15 mouse cellular contexts compared by ENCODE assay signal in the genomic region with DNA sequence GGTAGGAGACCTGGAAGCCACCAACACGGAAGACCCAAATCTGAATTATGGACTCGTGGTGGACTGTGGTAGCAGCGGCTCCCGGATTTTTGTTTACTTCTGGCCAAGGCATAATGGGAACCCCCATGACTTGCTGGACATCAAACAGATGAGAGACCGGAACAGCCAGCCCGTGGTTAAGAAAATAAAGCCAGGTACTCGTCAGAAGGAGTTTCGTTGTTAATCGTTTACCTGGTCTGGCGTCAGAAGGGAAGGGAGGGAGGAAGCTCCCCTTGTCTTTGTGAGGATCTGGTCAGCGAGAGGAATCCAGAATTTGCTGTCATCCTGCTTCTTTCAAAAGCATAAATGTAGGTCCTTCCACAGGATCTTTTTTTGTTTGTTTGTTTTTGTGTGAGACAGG.
"Had no signal": no experiment of that assay in that cellular context is flagged by ENCODE, and none has a peak within 500 bp of the region (broad histone marks: within the 10 kb centered on the region; RNA-seq: fewer than 3 reads in every experiment).

No protein-coding gene starts in this region.

- ATAC-seq: liver, embryonic 12.5 days had no signal

- H3K9ac ChIP-seq: intestine, embryonic 15.5 days; limb, embryonic 13.5 days; liver, embryonic 12.5 days; liver, embryonic 15.5 days; lung, embryonic 15.5 days had no signal

- DNase-seq: liver; lung, adult 18-20 months; lung, postnatal 10 days; lung, postnatal 4 days; midbrain, embryonic 14.5 days; thymus, adult 18-20 months; thymus, postnatal 36 days had no signal

- H3K4me3 ChIP-seq: intestine, embryonic 15.5 days; limb, embryonic 10.5 days; limb, embryonic 13.5 days; liver, embryonic 12.5 days; liver, embryonic 15.5 days; lung, embryonic 15.5 days had no signal

- H3K9me3 ChIP-seq: intestine, embryonic 15.5 days; limb, embryonic 10.5 days; liver, embryonic 12.5 days; liver, embryonic 15.5 days; lung, embryonic 15.5 days had no signal

- H3K4me1 ChIP-seq: limb, embryonic 10.5 days; limb, embryonic 13.5 days; liver, embryonic 12.5 days; liver, embryonic 15.5 days; lung, embryonic 15.5 days had no signal

- H3K4me2 ChIP-seq: intestine, embryonic 15.5 days; limb, embryonic 13.5 days; liver, embryonic 12.5 days; liver, embryonic 15.5 days; lung, embryonic 15.5 days; midbrain, embryonic 11.5 days had no signal

- H3K27me3 ChIP-seq: intestine, embryonic 15.5 days; limb, embryonic 13.5 days; liver, embryonic 12.5 days; liver, embryonic 15.5 days; lung, embryonic 15.5 days had no signal

- H3K27ac ChIP-seq: intestine, embryonic 15.5 days; kidney, postnatal 0 days; limb, embryonic 10.5 days; limb, embryonic 13.5 days; liver, embryonic 12.5 days; liver, embryonic 15.5 days; lung, embryonic 15.5 days had no signal
